Mouse (Mus musculus) ES-E14 (cell line): ENCODE measurements around the gene Mbd3.

ENCODE experiments used
- CHD2 ChIP-seq: IDR thresholded peaks from 2 replicates; pipeline ENCODE4 v1.6.1; 2014; ENCODE audit warnings: mild to moderate bottlenecking, low read depth, low read length, inconsistent platforms
- HCFC1 ChIP-seq: IDR thresholded peaks from 2 replicates; pipeline ENCODE4 v1.6.1; 2012; ENCODE audit warnings: low read length, inconsistent platforms, borderline replicate concordance; ENCODE audit not compliant: insufficient read depth
- MAFK ChIP-seq: IDR thresholded peaks from 2 replicates; pipeline ENCODE4 v1.6.1; 2014; ENCODE audit warnings: mild to moderate bottlenecking, low read depth, low read length, inconsistent platforms; ENCODE audit not compliant: insufficient read depth
- ZC3H11A ChIP-seq: IDR thresholded peaks from 2 replicates; pipeline ENCODE4 v1.6.1; 2012; ENCODE audit warnings: low read depth, mild to moderate bottlenecking, inconsistent platforms, low read length, borderline replicate concordance
- ZNF384 ChIP-seq: IDR thresholded peaks from 2 replicates; pipeline ENCODE4 v1.6.1; 2012; ENCODE audit warnings: low read depth, low read length, inconsistent platforms

DNA sequence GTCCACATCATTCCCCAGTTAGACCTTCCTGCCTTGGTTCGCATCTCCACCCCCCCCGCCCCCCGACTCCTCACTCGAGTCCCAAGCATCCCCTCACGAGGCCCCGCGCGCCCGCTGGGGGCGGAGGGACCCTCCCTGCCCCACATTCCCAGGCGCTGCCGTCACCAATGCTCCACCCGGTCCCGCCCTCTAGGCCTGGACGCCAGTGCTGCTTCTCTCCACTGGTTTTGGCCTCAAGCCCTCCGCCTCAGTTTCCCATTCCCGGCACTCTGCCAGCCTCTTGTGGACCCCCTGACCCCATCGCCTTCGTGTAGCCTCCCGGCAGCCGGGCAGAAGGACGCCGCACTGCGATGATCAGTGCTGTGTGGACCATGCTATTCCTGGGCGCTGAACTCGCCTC is 50.4 kb downstream of the Mbd3 start:
- TF ChIP-seq MAFK (no peak), ZC3H11A (no peak), ZNF384 (no peak), HCFC1 (no peak), CHD2 (no peak)
